36 mouse cellular contexts compared by ENCODE assay signal in the genomic region with DNA sequence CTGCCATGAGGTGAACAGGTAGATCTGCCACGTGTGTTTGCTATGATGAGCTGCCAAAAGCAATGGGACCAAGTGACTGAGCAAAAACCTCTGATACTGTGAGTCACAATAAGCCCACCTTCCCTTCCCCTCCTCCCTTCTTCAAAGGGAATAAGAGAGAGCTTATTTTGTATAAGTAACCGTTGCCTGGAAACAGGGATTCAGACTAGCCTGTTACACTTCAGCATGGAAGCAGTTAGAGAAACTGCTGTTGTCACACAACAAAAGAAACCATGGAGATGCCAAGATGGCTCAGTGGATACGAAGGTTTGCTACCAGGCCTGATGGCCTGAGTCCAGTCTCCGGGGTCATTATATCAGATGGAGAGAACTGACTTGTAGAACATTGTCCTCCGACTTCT. TPM values are rescaled to one million over a fixed set of nuclear protein-coding genes. Genes with fewer than 3 reads are reported as not detected.
DNase-seq lines count a peak whose midpoint lies in the region; ATAC-seq and TF ChIP-seq lines count a peak whose summit lies in the region.
"Had no signal": no experiment of that assay in that cellular context is flagged by ENCODE, and none has a peak within 500 bp of the region (broad histone marks: within the 10 kb centered on the region; RNA-seq: fewer than 3 reads in every experiment).

No protein-coding gene starts in this region.

- DNase-seq in forebrain, postnatal 0 days = peak; percentile 45
- peak; percentile 32 for DNase-seq in midbrain, embryonic 14.5 days
- DNase-seq in brain, adult 2 months (ENCODE audit: low read depth, low spot score) = peak; percentile 39
- no peak for DNase-seq in testis, postnatal 10 days (ENCODE audit: low spot score)
- DNase-seq: adrenal gland, postnatal 10 days; adrenal gland, postnatal 36 days; B cell, adult 2 months; cerebellum, adult 11-12 months; cerebellum, adult 8-10 months; cerebellum, postnatal 10 days; cerebellum, postnatal 36 days; embryo, embryonic 11 days; gastrocnemius, postnatal 10 days; gastrocnemius, postnatal 36 days; heart, adult 2 months; heart, postnatal 14 days; heart, postnatal 4 days had no signal

- no peak overlapping the region for H3K27ac ChIP-seq in forebrain, postnatal 0 days (ENCODE audit: low read depth, low read length)
- H3K27ac ChIP-seq in forebrain, embryonic 13.5 days = no peak overlapping the region
- H3K27ac ChIP-seq in midbrain, embryonic 14.5 days (replicated peaks; ENCODE audit: low read depth, low read length) = no peak overlapping the region
- H3K27ac ChIP-seq in midbrain, embryonic 13.5 days = no peak overlapping the region
- H3K27ac ChIP-seq: embryonic facial prominence, embryonic 10.5 days; embryonic facial prominence, embryonic 13.5 days; forebrain, embryonic 15.5 days; heart, adult 2 months; heart, embryonic 10.5 days; heart, embryonic 13.5 days; hindbrain, embryonic 12.5 days; hindbrain, embryonic 15.5 days had no signal

- TF ChIP-seq CTCF in forebrain, postnatal 0 days (IDR thresholded peaks at IDR 0.05; ENCODE audit: low read depth) = no peak

- H3K9me3 ChIP-seq in forebrain, postnatal 0 days (ENCODE audit: low read length) = no peaks in the 10 kb centered on the region
- H3K9me3 ChIP-seq in forebrain, embryonic 13.5 days (replicated peaks) = no peaks in the 10 kb centered on the region
- no peaks in the 10 kb centered on the region for H3K9me3 ChIP-seq in midbrain, embryonic 14.5 days (ENCODE audit: control insufficient read depth, low read length)
- no peaks in the 10 kb centered on the region; the same call in 1 of the 2 replicates for H3K9me3 ChIP-seq in midbrain, embryonic 13.5 days
- H3K9me3 ChIP-seq: embryonic facial prominence, embryonic 10.5 days; embryonic facial prominence, embryonic 13.5 days; forebrain, embryonic 15.5 days; G1E; heart, embryonic 10.5 days; heart, embryonic 13.5 days; hindbrain, embryonic 12.5 days; hindbrain, embryonic 15.5 days had no signal

- H3K4me3 ChIP-seq in forebrain, postnatal 0 days (ENCODE audit: low read depth, low read length) = no peak overlapping the region
- H3K4me3 ChIP-seq in forebrain, embryonic 13.5 days = no peak overlapping the region
- no peak overlapping the region for H3K4me3 ChIP-seq in midbrain, embryonic 14.5 days (replicated peaks; ENCODE audit: low read depth, low read length)
- no peak overlapping the region for H3K4me3 ChIP-seq in midbrain, embryonic 13.5 days (replicated peaks)
- H3K4me3 ChIP-seq: embryonic facial prominence, embryonic 10.5 days; embryonic facial prominence, embryonic 13.5 days; erythroblast, embryonic 14.5 days; forebrain, embryonic 15.5 days; heart, adult 2 months; heart, embryonic 10.5 days; heart, embryonic 13.5 days; hindbrain, embryonic 12.5 days; hindbrain, embryonic 15.5 days had no signal

- no peak overlapping the region for H3K9ac ChIP-seq in forebrain, postnatal 0 days
- no peak overlapping the region for H3K9ac ChIP-seq in forebrain, embryonic 13.5 days
- no peak overlapping the region for H3K9ac ChIP-seq in midbrain, embryonic 14.5 days (replicated peaks; ENCODE audit: low read length)
- no peak overlapping the region for H3K9ac ChIP-seq in midbrain, embryonic 13.5 days (replicated peaks)
- H3K9ac ChIP-seq: embryonic facial prominence, embryonic 13.5 days; forebrain, embryonic 15.5 days; heart, embryonic 13.5 days; hindbrain, embryonic 12.5 days; hindbrain, embryonic 15.5 days had no signal

- ATAC-seq in forebrain, postnatal 0 days = peak; percentile 85
- no peak for ATAC-seq in forebrain, embryonic 13.5 days
- no peak for ATAC-seq in midbrain, embryonic 14.5 days (ENCODE audit: low FRiP score, low TSS enrichment)
- ATAC-seq in midbrain, embryonic 13.5 days = no peak
- ATAC-seq: forebrain, embryonic 15.5 days; intestine, embryonic 16.5 days; Patski had no signal

- H3K4me2 ChIP-seq in forebrain, postnatal 0 days (ENCODE audit: low read depth) = no peak overlapping the region
- H3K4me2 ChIP-seq in forebrain, embryonic 13.5 days = no peak overlapping the region
- H3K4me2 ChIP-seq in midbrain, embryonic 14.5 days (ENCODE audit: low read length) = no peak overlapping the region
- no peak overlapping the region for H3K4me2 ChIP-seq in midbrain, embryonic 13.5 days (replicated peaks)
- H3K4me2 ChIP-seq: embryonic facial prominence, embryonic 13.5 days; forebrain, embryonic 15.5 days; heart, embryonic 13.5 days; hindbrain, embryonic 12.5 days; hindbrain, embryonic 15.5 days had no signal

- H3K4me1 ChIP-seq in forebrain, postnatal 0 days (ENCODE audit: insufficient read depth) = no peaks in the 10 kb centered on the region
- H3K4me1 ChIP-seq in forebrain, embryonic 13.5 days = no peaks in the 10 kb centered on the region
- no peaks in the 10 kb centered on the region for H3K4me1 ChIP-seq in midbrain, embryonic 14.5 days (ENCODE audit: control insufficient read depth, insufficient read depth, low read length)
- no peaks in the 10 kb centered on the region; the same call in 1 of the 2 replicates for H3K4me1 ChIP-seq in midbrain, embryonic 13.5 days (replicated peaks)
- H3K4me1 ChIP-seq: embryonic facial prominence, embryonic 10.5 days; embryonic facial prominence, embryonic 13.5 days; forebrain, embryonic 15.5 days; hindbrain, embryonic 12.5 days; hindbrain, embryonic 15.5 days had no signal

- WGBS in forebrain, postnatal 0 days = 45% methylated on average over 5 of the region's 5 CpGs
- WGBS in forebrain, embryonic 13.5 days = 57% methylated on average over 5 of the region's 5 CpGs
- 55% methylated on average over 5 of the region's 5 CpGs for WGBS in midbrain, embryonic 14.5 days
- WGBS in midbrain, embryonic 13.5 days = 64% methylated on average over 5 of the region's 5 CpGs

- no peaks in the 10 kb centered on the region for H3K27me3 ChIP-seq in forebrain, postnatal 0 days (ENCODE audit: insufficient read depth, low read length)
- no peaks in the 10 kb centered on the region for H3K27me3 ChIP-seq in forebrain, embryonic 13.5 days
- H3K27me3 ChIP-seq in midbrain, embryonic 14.5 days (ENCODE audit: control insufficient read depth, insufficient read depth, low read length) = no peaks in the 10 kb centered on the region
- H3K27me3 ChIP-seq in midbrain, embryonic 13.5 days = no peaks in the 10 kb centered on the region
- H3K27me3 ChIP-seq: CH12.LX; embryonic facial prominence, embryonic 13.5 days; forebrain, embryonic 15.5 days; heart, embryonic 13.5 days; hindbrain, embryonic 12.5 days; hindbrain, embryonic 15.5 days; Patski had no signal

- H3K36me3 ChIP-seq in forebrain, postnatal 0 days (ENCODE audit: insufficient read depth) = no peaks in the 10 kb centered on the region
- no peaks in the 10 kb centered on the region for H3K36me3 ChIP-seq in forebrain, embryonic 13.5 days (ENCODE audit: poor library complexity, severe bottlenecking)
- H3K36me3 ChIP-seq in midbrain, embryonic 14.5 days (ENCODE audit: control insufficient read depth, insufficient read depth, low read length) = no peaks in the 10 kb centered on the region
- no peaks in the 10 kb centered on the region for H3K36me3 ChIP-seq in midbrain, embryonic 13.5 days
- H3K36me3 ChIP-seq: embryonic facial prominence, embryonic 10.5 days; embryonic facial prominence, embryonic 13.5 days; forebrain, embryonic 15.5 days; G1E; heart, embryonic 10.5 days; heart, embryonic 13.5 days; hindbrain, embryonic 12.5 days; hindbrain, embryonic 15.5 days had no signal

RNA-seq across cellular contexts. Expression of a gene that starts 15.3 kb away (rescaled TPM):
- total RNA-seq in forebrain, postnatal 0 days (2014; rRNA removed) = 0.69 and 1.5 TPM in 2 replicates
- polyA plus RNA-seq in forebrain, postnatal 0 days (2015; fragmentation: Nextera tagmentation; extraction: Ambion mirVana) = 0.62 and 1.3 TPM in 2 replicates
- polyA plus RNA-seq in forebrain, embryonic 13.5 days (2015; fragmentation: Nextera tagmentation; extraction: Ambion mirVana) = 0.25 and 0.31 TPM in 2 replicates
- polyA plus RNA-seq in midbrain, embryonic 14.5 days (2014; fragmentation: Nextera tagmentation; extraction: Ambion mirVana) = 0.20 and 0.41 TPM in 2 replicates
- 0.15 and 0.28 TPM in 2 replicates for polyA plus RNA-seq in midbrain, embryonic 13.5 days (2015; fragmentation: Nextera tagmentation; extraction: Ambion mirVana)
- total RNA-seq: adrenal gland, adult 18-20 months; adrenal gland, postnatal 10 days; adrenal gland, postnatal 36 days; CH12.LX; G1E; gastrocnemius, adult 18-20 months; gastrocnemius, postnatal 10 days; gastrocnemius, postnatal 36 days; granulocyte monocyte progenitor cell, adult 5-6 weeks; heart, adult 2 months; heart, postnatal 4 days had no signal
- polyA plus RNA-seq: embryonic facial prominence, embryonic 10.5 days; embryonic facial prominence, embryonic 13.5 days; erythroblast, embryonic 14.5 days; G1E; heart, embryonic 10.5 days; heart, embryonic 13.5 days; intestine, embryonic 16.5 days; Patski had no signal

RNA-seq across cellular contexts. Expression of a gene that starts 15.5 kb away (rescaled TPM):
- total RNA-seq in forebrain, postnatal 0 days (2014; rRNA removed) = not detected in 2 replicates
- polyA plus RNA-seq in forebrain, postnatal 0 days (2015; fragmentation: Nextera tagmentation; extraction: Ambion mirVana) = not detected in 2 replicates
- polyA plus RNA-seq in forebrain, embryonic 13.5 days (2015; fragmentation: Nextera tagmentation; extraction: Ambion mirVana) = not detected in 2 replicates
- polyA plus RNA-seq in midbrain, embryonic 14.5 days (2014; fragmentation: Nextera tagmentation; extraction: Ambion mirVana) = not detected in 2 replicates
- polyA plus RNA-seq in midbrain, embryonic 13.5 days (2015; fragmentation: Nextera tagmentation; extraction: Ambion mirVana) = not detected in 2 replicates
- total RNA-seq: adrenal gland, adult 18-20 months; adrenal gland, postnatal 10 days; adrenal gland, postnatal 36 days; CH12.LX; G1E; gastrocnemius, adult 18-20 months; gastrocnemius, postnatal 10 days; gastrocnemius, postnatal 36 days; granulocyte monocyte progenitor cell, adult 5-6 weeks; heart, adult 2 months; heart, postnatal 14 days; heart, postnatal 4 days had no signal
- polyA plus RNA-seq: cortical plate, adult 2 months; embryonic facial prominence, embryonic 10.5 days; embryonic facial prominence, embryonic 13.5 days; erythroblast, embryonic 14.5 days; forebrain, embryonic 15.5 days; G1E; heart, adult 2 months; heart, embryonic 10.5 days; heart, embryonic 13.5 days; heart, embryonic 16.5 days; hindbrain, embryonic 12.5 days; hindbrain, embryonic 15.5 days; intestine, embryonic 16.5 days; Patski had no signal

RNA-seq across cellular contexts. Expression of a gene that starts 36.4 kb away (rescaled TPM):
- 2.2 and 2.5 TPM in 2 replicates for total RNA-seq in forebrain, postnatal 0 days (2014; rRNA removed)
- 1.3 and 1.7 TPM in 2 replicates for polyA plus RNA-seq in forebrain, postnatal 0 days (2015; fragmentation: Nextera tagmentation; extraction: Ambion mirVana)
- 1.7 and 2.0 TPM in 2 replicates for polyA plus RNA-seq in forebrain, embryonic 13.5 days (2015; fragmentation: Nextera tagmentation; extraction: Ambion mirVana)
- 1.2 and 1.4 TPM in 2 replicates for polyA plus RNA-seq in midbrain, embryonic 14.5 days (2014; fragmentation: Nextera tagmentation; extraction: Ambion mirVana)
- 1.5 TPM in 2 replicates for polyA plus RNA-seq in midbrain, embryonic 13.5 days (2015; fragmentation: Nextera tagmentation; extraction: Ambion mirVana)
- total RNA-seq: gastrocnemius, postnatal 10 days; gastrocnemius, postnatal 36 days; granulocyte monocyte progenitor cell, adult 5-6 weeks; heart, adult 2 months; heart, postnatal 14 days; heart, postnatal 4 days had no signal
- polyA plus RNA-seq: erythroblast, embryonic 14.5 days; G1E had no signal

RNA-seq across cellular contexts. Expression of a gene that starts 50.2 kb away (rescaled TPM):
- 71.6 and 73.2 TPM in 2 replicates for total RNA-seq in forebrain, postnatal 0 days (2014; rRNA removed)
- polyA plus RNA-seq in forebrain, postnatal 0 days (2015; fragmentation: Nextera tagmentation; extraction: Ambion mirVana) = 94.3 and 97.6 TPM in 2 replicates
- polyA plus RNA-seq in forebrain, embryonic 13.5 days (2015; fragmentation: Nextera tagmentation; extraction: Ambion mirVana) = 133 and 137 TPM in 2 replicates
- polyA plus RNA-seq in midbrain, embryonic 14.5 days (2014; fragmentation: Nextera tagmentation; extraction: Ambion mirVana) = 101 and 120 TPM in 2 replicates
- polyA plus RNA-seq in midbrain, embryonic 13.5 days (2015; fragmentation: Nextera tagmentation; extraction: Ambion mirVana) = 131 and 135 TPM in 2 replicates

RNA-seq across cellular contexts. Expression of a gene that starts 51.5 kb away (rescaled TPM):
- total RNA-seq in forebrain, postnatal 0 days (2014; rRNA removed) = 0.69 and 3.7 TPM in 2 replicates
- polyA plus RNA-seq in forebrain, postnatal 0 days (2015; fragmentation: Nextera tagmentation; extraction: Ambion mirVana) = 4.1 and 4.4 TPM in 2 replicates
- 0.97 and 1.2 TPM in 2 replicates for polyA plus RNA-seq in forebrain, embryonic 13.5 days (2015; fragmentation: Nextera tagmentation; extraction: Ambion mirVana)
- polyA plus RNA-seq in midbrain, embryonic 14.5 days (2014; fragmentation: Nextera tagmentation; extraction: Ambion mirVana) = 1.1 and 1.3 TPM in 2 replicates
- polyA plus RNA-seq in midbrain, embryonic 13.5 days (2015; fragmentation: Nextera tagmentation; extraction: Ambion mirVana) = 1.1 and 1.5 TPM in 2 replicates
- total RNA-seq: gastrocnemius, postnatal 36 days; granulocyte monocyte progenitor cell, adult 5-6 weeks had no signal
- polyA plus RNA-seq: erythroblast, embryonic 14.5 days had no signal
